10 mouse cellular contexts compared by ENCODE assay signal in genomic region chr4:105122429-105122828, GRCm38 (mm10). TPM values are rescaled to one million over a fixed set of nuclear protein-coding genes. Genes with fewer than 3 reads are reported as not detected.
DNase-seq lines count a peak whose midpoint lies in the region; ATAC-seq lines count a peak whose summit lies in the region.
"Had no signal": no experiment of that assay in that cellular context is flagged by ENCODE, and none has a peak within 500 bp of the region (broad histone marks: within the 10 kb centered on the region; RNA-seq: fewer than 3 reads in every experiment).

No protein-coding gene starts in this region.

- peak; percentile 47 for DNase-seq in forebrain, embryonic 10.5 days (ENCODE audit: extremely low spot score, low spot score)
- peak; percentile 32 to 45 for DNase-seq in B cell, adult 2 months
- DNase-seq in c-Kit-positive CD71-positive TER-119-positive erythroid progenitor cells, embryonic 14.5 days (ENCODE audit: low spot score): peak; percentile 14
- DNase-seq in gastrocnemius, postnatal 10 days: peak; percentile 72
- DNase-seq in kidney, postnatal 4 days: peak; percentile 85 to 87
- peak; percentile 51 for DNase-seq in thymus, postnatal 14 days

- 53% methylated on average over 8 of the region's 8 CpGs for WGBS in forebrain, embryonic 10.5 days
- WGBS in forebrain, embryonic 13.5 days: 39% methylated on average over 8 of the region's 8 CpGs

- H3K36me3 ChIP-seq in forebrain, embryonic 10.5 days (replicated peaks): no peaks in the 10 kb centered on the region
- H3K36me3 ChIP-seq in forebrain, embryonic 13.5 days (ENCODE audit: poor library complexity, severe bottlenecking): no peaks in the 10 kb centered on the region
- H3K36me3 ChIP-seq: heart, embryonic 13.5 days had no signal

- no peak overlapping the region for H3K4me2 ChIP-seq in forebrain, embryonic 13.5 days
- H3K4me2 ChIP-seq: heart, embryonic 13.5 days had no signal

- 0 out of 2 replicates have a peak, but pooled peaks cover 4% of the 10 kb centered on the region for H3K4me1 ChIP-seq in forebrain, embryonic 10.5 days
- no peaks in the 10 kb centered on the region for H3K4me1 ChIP-seq in forebrain, embryonic 13.5 days

- no peaks in the 10 kb centered on the region for H3K9me3 ChIP-seq in forebrain, embryonic 10.5 days
- H3K9me3 ChIP-seq in forebrain, embryonic 13.5 days (replicated peaks): no peaks in the 10 kb centered on the region
- H3K9me3 ChIP-seq: heart, embryonic 13.5 days had no signal

- no peaks in the 10 kb centered on the region for H3K27me3 ChIP-seq in forebrain, embryonic 10.5 days (ENCODE audit: poor library complexity, severe bottlenecking)
- no peaks in the 10 kb centered on the region for H3K27me3 ChIP-seq in forebrain, embryonic 13.5 days
- H3K27me3 ChIP-seq: heart, embryonic 13.5 days had no signal

- no peak overlapping the region for H3K9ac ChIP-seq in forebrain, embryonic 13.5 days
- H3K9ac ChIP-seq: heart, embryonic 13.5 days had no signal

- H3K4me3 ChIP-seq in forebrain, embryonic 10.5 days: no peak overlapping the region
- H3K4me3 ChIP-seq in forebrain, embryonic 13.5 days: no peak overlapping the region
- H3K4me3 ChIP-seq: heart, embryonic 13.5 days; myocyte had no signal

- no peak overlapping the region for H3K27ac ChIP-seq in forebrain, embryonic 10.5 days
- no peak overlapping the region for H3K27ac ChIP-seq in forebrain, embryonic 13.5 days
- H3K27ac ChIP-seq: heart, embryonic 13.5 days had no signal

- no peak for ATAC-seq in forebrain, embryonic 13.5 days
- ATAC-seq in megakaryocyte progenitor cell, adult 5-6 weeks (replicated peaks; ENCODE audit: poor library complexity): peak; percentile 81

RNA-seq across cellular contexts. Expression of gene Prkaa2, which starts 12.7 kb away (rescaled TPM):
- polyA plus RNA-seq in forebrain, embryonic 10.5 days (2016; fragmentation: Nextera tagmentation; extraction: Ambion mirVana): 1.2 and 1.7 TPM in 2 replicates
- polyA plus RNA-seq in forebrain, embryonic 13.5 days (2015; fragmentation: Nextera tagmentation; extraction: Ambion mirVana): 6.2 and 7.1 TPM in 2 replicates
- total RNA-seq in gastrocnemius, postnatal 10 days (2021): 10 to 100 TPM; 75.4 to 83.6 TPM
- 0.20 and 0.42 TPM in 2 replicates for total RNA-seq in megakaryocyte progenitor cell, adult 5-6 weeks (2015)
- 0.03 TPM in 1 of 2 replicates, not detected in the other for total RNA-seq in megakaryocyte progenitor cell, adult 5-6 weeks (2017)

RNA-seq across cellular contexts. Expression of gene Plpp3, which starts 34.7 kb away (rescaled TPM):
- 57.2 and 59.4 TPM in 2 replicates for polyA plus RNA-seq in forebrain, embryonic 10.5 days (2016; fragmentation: Nextera tagmentation; extraction: Ambion mirVana)
- 85.7 and 87.9 TPM in 2 replicates for polyA plus RNA-seq in forebrain, embryonic 13.5 days (2015; fragmentation: Nextera tagmentation; extraction: Ambion mirVana)
- 10 to 100 TPM; 79.6 to 82.6 TPM for total RNA-seq in gastrocnemius, postnatal 10 days (2021)
- 0.34 TPM in 1 of 2 replicates, not detected in the other for total RNA-seq in megakaryocyte progenitor cell, adult 5-6 weeks (2015)
- 0.14 TPM in 1 of 2 replicates, not detected in the other for total RNA-seq in megakaryocyte progenitor cell, adult 5-6 weeks (2017)

Comparison
In these comparisons a context has a peak if more than half of its experiments do, and no peak if none do; other contexts are left out.
1. DNase-seq: peak in every context shown above with its lines; median percentile 86 in kidney, postnatal 4 days; 72 in gastrocnemius, postnatal 10 days; 51 in thymus, postnatal 14 days; 47 in forebrain, embryonic 10.5 days; 38 in B cell, adult 2 months; 14 in c-Kit-positive CD71-positive TER-119-positive erythroid progenitor cells, embryonic 14.5 days.
2. RNA of gene Prkaa2, which starts 12.7 kb away (total RNA-seq): 75.4 to 83.6 TPM in gastrocnemius, postnatal 10 days; 0.03 to 0.42 TPM in megakaryocyte progenitor cell, adult 5-6 weeks; every median in the first group is over 10 times any median in the second.
3. RNA of gene Plpp3, which starts 34.7 kb away (total RNA-seq): 79.6 to 82.6 TPM in gastrocnemius, postnatal 10 days; 0.14 to 0.34 TPM in megakaryocyte progenitor cell, adult 5-6 weeks; every median in the first group is over 10 times any median in the second.